ENCODE assay signal across 9 mouse cellular contexts in the genomic region with DNA sequence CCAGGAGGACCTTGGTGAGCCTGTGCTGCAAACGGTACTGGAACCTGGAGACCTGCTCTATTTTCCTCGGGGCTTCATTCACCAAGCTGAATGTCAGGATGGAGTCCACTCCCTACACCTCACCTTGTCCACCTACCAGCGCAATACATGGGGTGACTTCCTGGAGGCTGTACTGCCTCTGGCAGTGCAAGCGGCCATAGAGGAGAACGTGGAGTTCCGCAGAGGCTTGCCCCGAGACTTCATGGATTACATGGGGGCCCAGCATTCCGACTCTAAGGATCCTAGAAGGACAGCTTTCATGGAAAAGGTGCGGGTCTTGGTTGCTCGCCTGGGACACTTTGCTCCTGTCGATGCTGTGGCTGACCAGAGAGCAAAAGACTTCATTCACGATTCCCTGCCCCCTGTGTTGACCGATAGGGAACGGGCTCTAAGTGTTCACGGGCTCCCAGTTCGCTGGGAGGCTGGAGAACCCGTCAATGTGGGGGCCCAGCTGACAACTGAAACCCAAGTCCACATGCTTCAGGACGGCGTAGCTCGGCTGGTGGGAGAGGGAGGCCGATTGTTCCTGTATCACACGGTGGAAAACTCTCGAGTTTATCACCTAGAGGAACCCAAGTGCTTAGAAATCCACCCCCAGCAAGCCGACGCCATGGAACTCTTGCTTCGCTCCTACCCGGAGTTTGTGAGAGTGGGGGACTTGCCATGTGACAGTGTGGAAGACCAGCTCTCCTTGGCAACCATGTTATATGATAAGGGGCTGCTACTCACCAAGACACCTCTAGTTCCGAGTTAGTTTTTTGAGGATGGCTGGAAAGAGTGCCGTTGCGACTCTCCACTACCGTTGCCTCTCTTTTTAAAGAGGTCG. TPM values are rescaled to one million over a fixed set of nuclear protein-coding genes. Genes with fewer than 3 reads are reported as not detected.
DNase-seq lines count a peak whose midpoint lies in the region; ATAC-seq and TF ChIP-seq lines count a peak whose summit lies in the region.
"Had no signal": no experiment of that assay in that cellular context is flagged by ENCODE, and none has a peak within 500 bp of the region (broad histone marks: within the 10 kb centered on the region; RNA-seq: fewer than 3 reads in every experiment).

No protein-coding gene starts in this region.

- H3K27me3 ChIP-seq in heart, embryonic 12.5 days (replicated peaks), result no peaks in the 10 kb centered on the region
- H3K27me3 ChIP-seq in hindbrain, embryonic 15.5 days, result no peaks in the 10 kb centered on the region
- H3K27me3 ChIP-seq in midbrain, embryonic 14.5 days (ENCODE audit: control insufficient read depth, insufficient read depth, low read length), result no peaks in the 10 kb centered on the region

- intact Hi-C loops in heart, postnatal 14 days (cut with DNase I), result loop anchor here (2.0 kb wide), 1 partner anchor 31 kb away; a partner anchor contains a TSS

- H3K4me1 ChIP-seq in heart, embryonic 12.5 days (replicated peaks), result peaks cover 38% of the 10 kb centered on the region
- peaks cover 27% of the 10 kb centered on the region for H3K4me1 ChIP-seq in bone marrow macrophage, adult 2 months (ENCODE audit: control insufficient read depth, insufficient read depth, low read length)
- H3K4me1 ChIP-seq in hindbrain, embryonic 15.5 days (replicated peaks), result peaks cover 33% of the 10 kb centered on the region
- H3K4me1 ChIP-seq in midbrain, embryonic 14.5 days (ENCODE audit: control insufficient read depth, insufficient read depth, low read length), result peaks cover 17% of the 10 kb centered on the region

- no peak for TF ChIP-seq CTCF in bone marrow macrophage, adult 2 months (IDR thresholded peaks at IDR 0.05; ENCODE audit: low read depth, low read length)

- H3K4me2 ChIP-seq in heart, embryonic 12.5 days, result peak overlapping the region; percentile 99
- peak overlapping the region; percentile 85 for H3K4me2 ChIP-seq in hindbrain, embryonic 15.5 days
- peak overlapping the region; percentile 89 for H3K4me2 ChIP-seq in midbrain, embryonic 14.5 days (ENCODE audit: low read length)

- H3K27ac ChIP-seq in heart, embryonic 12.5 days (ENCODE audit: poor library complexity, severe bottlenecking), result no peak overlapping the region
- 0 out of 2 replicates have a peak overlapping the region, but pooled peaks have one; percentile 89 for H3K27ac ChIP-seq in bone marrow macrophage, adult 2 months (ENCODE audit: insufficient read depth, low read depth, low read length)
- H3K27ac ChIP-seq in hindbrain, embryonic 15.5 days (replicated peaks), result peak overlapping the region; percentile 86; the same call in 1 of the 2 replicates
- 0 out of 2 replicates have a peak overlapping the region, but pooled peaks have one; percentile 83 for H3K27ac ChIP-seq in midbrain, embryonic 14.5 days (replicated peaks; ENCODE audit: low read depth, low read length)

- peak overlapping the region; percentile 90 for H3K4me3 ChIP-seq in heart, embryonic 12.5 days
- H3K4me3 ChIP-seq in bone marrow macrophage, adult 2 months (ENCODE audit: insufficient read depth, low read length), result peak overlapping the region; percentile 92
- peak overlapping the region; percentile 98 for H3K4me3 ChIP-seq in hindbrain, embryonic 15.5 days
- peak overlapping the region; percentile 84 for H3K4me3 ChIP-seq in midbrain, embryonic 14.5 days (replicated peaks; ENCODE audit: low read depth, low read length)

- H3K9ac ChIP-seq in heart, embryonic 12.5 days, result peak overlapping the region; percentile 92
- peak overlapping the region; percentile 65 for H3K9ac ChIP-seq in hindbrain, embryonic 15.5 days
- H3K9ac ChIP-seq in midbrain, embryonic 14.5 days (replicated peaks; ENCODE audit: low read length), result peak overlapping the region; percentile 84

- 40% methylated on average over 32 of the region's 32 CpGs for WGBS in heart, embryonic 12.5 days
- 68% methylated on average over 32 of the region's 32 CpGs for WGBS in hindbrain, embryonic 15.5 days
- 68% methylated on average over 32 of the region's 32 CpGs for WGBS in midbrain, embryonic 14.5 days

- no peak for ATAC-seq in heart, embryonic 12.5 days (ENCODE audit: insufficient number of reproducible peaks, low FRiP score)
- ATAC-seq in hindbrain, embryonic 15.5 days (ENCODE audit: low FRiP score, low read depth), result no peak
- no peak for ATAC-seq in midbrain, embryonic 14.5 days (ENCODE audit: low FRiP score, low TSS enrichment)

- H3K9me3 ChIP-seq in heart, embryonic 12.5 days (replicated peaks), result no peaks in the 10 kb centered on the region
- H3K9me3 ChIP-seq in hindbrain, embryonic 15.5 days, result no peaks in the 10 kb centered on the region
- H3K9me3 ChIP-seq in midbrain, embryonic 14.5 days (ENCODE audit: control insufficient read depth, low read length), result no peaks in the 10 kb centered on the region

- H3K36me3 ChIP-seq in heart, embryonic 12.5 days, result peaks cover 24% of the 10 kb centered on the region
- peaks cover 9% of the 10 kb centered on the region for H3K36me3 ChIP-seq in hindbrain, embryonic 15.5 days
- H3K36me3 ChIP-seq in midbrain, embryonic 14.5 days (ENCODE audit: control insufficient read depth, insufficient read depth, low read length), result peaks cover 14% of the 10 kb centered on the region; the same call in 1 of the 2 replicates

- no peak for DNase-seq in heart, postnatal 14 days
- no peak for DNase-seq in midbrain, embryonic 14.5 days
- DNase-seq in urinary bladder, postnatal 14 days (ENCODE audit: low spot score), result no peak
- DNase-seq in embryo, embryonic 10.5 days (ENCODE audit: low spot score), result no peak
- no peak for DNase-seq in retina, postnatal 1 day

- no peak for TF ChIP-seq POLR2A in bone marrow macrophage, adult 2 months (IDR thresholded peaks at IDR 0.05; ENCODE audit: borderline replicate concordance, low read depth, low read length)

RNA-seq across cellular contexts. Expression of a gene that starts 1.5 kb away (rescaled TPM):
- polyA plus RNA-seq in heart, embryonic 12.5 days (2016; fragmentation: Nextera tagmentation; extraction: Ambion mirVana), result 14.7 and 16.5 TPM in 2 replicates
- 1 to 10 TPM; 5.0 to 5.9 TPM for total RNA-seq in heart, postnatal 14 days (2021)
- polyA plus RNA-seq in bone marrow macrophage, adult 2 months (2012; ENCODE audit: insufficient read depth, insufficient read length, missing spikeins), result 7.2 and 8.0 TPM in 2 replicates
- polyA plus RNA-seq in hindbrain, embryonic 15.5 days (2015; fragmentation: Nextera tagmentation; extraction: Ambion mirVana), result 11.5 and 11.9 TPM in 2 replicates
- 11.5 and 11.7 TPM in 2 replicates for polyA plus RNA-seq in midbrain, embryonic 14.5 days (2014; fragmentation: Nextera tagmentation; extraction: Ambion mirVana)

RNA-seq across cellular contexts. Expression of a gene that starts 30.2 kb away (rescaled TPM):
- polyA plus RNA-seq in heart, embryonic 12.5 days (2016; fragmentation: Nextera tagmentation; extraction: Ambion mirVana), result 40.6 and 43.7 TPM in 2 replicates
- total RNA-seq in heart, postnatal 14 days (2021), result 10 to 100 TPM; 37.2 to 38.0 TPM
- 33.0 and 42.4 TPM in 2 replicates for polyA plus RNA-seq in bone marrow macrophage, adult 2 months (2012; ENCODE audit: insufficient read depth, insufficient read length, missing spikeins)
- 15.3 and 17.4 TPM in 2 replicates for polyA plus RNA-seq in hindbrain, embryonic 15.5 days (2015; fragmentation: Nextera tagmentation; extraction: Ambion mirVana)
- 13.0 and 20.6 TPM in 2 replicates for polyA plus RNA-seq in midbrain, embryonic 14.5 days (2014; fragmentation: Nextera tagmentation; extraction: Ambion mirVana)

RNA-seq across cellular contexts. Expression of a gene that starts 32.7 kb away (rescaled TPM):
- polyA plus RNA-seq in heart, embryonic 12.5 days (2016; fragmentation: Nextera tagmentation; extraction: Ambion mirVana), result not detected in 2 replicates
- total RNA-seq in heart, postnatal 14 days (2021), result not detected
- not detected in 2 replicates for polyA plus RNA-seq in bone marrow macrophage, adult 2 months (2012; ENCODE audit: insufficient read depth, insufficient read length, missing spikeins)
- not detected in 2 replicates for polyA plus RNA-seq in hindbrain, embryonic 15.5 days (2015; fragmentation: Nextera tagmentation; extraction: Ambion mirVana)
- polyA plus RNA-seq in midbrain, embryonic 14.5 days (2014; fragmentation: Nextera tagmentation; extraction: Ambion mirVana), result not detected in 2 replicates
- polyA plus RNA-seq: CD4-positive, CD25-positive, alpha-beta regulatory T cell, adult 4 months had no signal

RNA-seq across cellular contexts. Expression of a gene that starts 35.7 kb away (rescaled TPM):
- 43.8 and 45.1 TPM in 2 replicates for polyA plus RNA-seq in heart, embryonic 12.5 days (2016; fragmentation: Nextera tagmentation; extraction: Ambion mirVana)
- total RNA-seq in heart, postnatal 14 days (2021), result 100 to 1,000 TPM; 146 to 155 TPM
- 12.5 and 15.0 TPM in 2 replicates for polyA plus RNA-seq in bone marrow macrophage, adult 2 months (2012; ENCODE audit: insufficient read depth, insufficient read length, missing spikeins)
- 16.0 and 16.9 TPM in 2 replicates for polyA plus RNA-seq in hindbrain, embryonic 15.5 days (2015; fragmentation: Nextera tagmentation; extraction: Ambion mirVana)
- 8.8 and 9.2 TPM in 2 replicates for polyA plus RNA-seq in midbrain, embryonic 14.5 days (2014; fragmentation: Nextera tagmentation; extraction: Ambion mirVana)

RNA-seq across cellular contexts. Expression of a gene that starts 57.3 kb away (rescaled TPM):
- 20.0 and 21.3 TPM in 2 replicates for polyA plus RNA-seq in heart, embryonic 12.5 days (2016; fragmentation: Nextera tagmentation; extraction: Ambion mirVana)
- 10 to 100 TPM; 70.0 to 79.3 TPM for total RNA-seq in heart, postnatal 14 days (2021)
- 13.0 and 14.5 TPM in 2 replicates for polyA plus RNA-seq in bone marrow macrophage, adult 2 months (2012; ENCODE audit: insufficient read depth, insufficient read length, missing spikeins)
- 91.0 and 98.0 TPM in 2 replicates for polyA plus RNA-seq in hindbrain, embryonic 15.5 days (2015; fragmentation: Nextera tagmentation; extraction: Ambion mirVana)
- polyA plus RNA-seq in midbrain, embryonic 14.5 days (2014; fragmentation: Nextera tagmentation; extraction: Ambion mirVana), result 98.3 and 108 TPM in 2 replicates
- polyA plus RNA-seq: CD4-positive, CD25-positive, alpha-beta regulatory T cell, adult 4 months had no signal
